Mouse (Mus musculus) embryonic facial prominence, embryonic 12.5 days (tissue): ENCODE results near the gene Kif18a. TPM values are rescaled to one million over a fixed set of nuclear protein-coding genes. Genes with fewer than 3 reads are reported as not detected.

Experiments
- ATAC-seq: fragments of 200-750 bp; cut with Nextera tagmentation; 2 replicates; pipeline ENCODE4 v1.8.0; 2017; ENCODE audit not compliant: insufficient number of reproducible peaks, insufficient read depth, low FRiP score, low TSS enrichment
- H3K27ac ChIP-seq: fragments of 300-500 bp; sonication (generic); 2 replicates; pipeline ENCODE4 v1.5.1; 2016; ENCODE audit warnings: mild to moderate bottlenecking
- H3K27me3 ChIP-seq: fragments of 300-500 bp; sonication (generic); 2 replicates; pipeline ENCODE4 v1.6.1; 2016; ENCODE audit warnings: mild to moderate bottlenecking, moderate library complexity
- H3K36me3 ChIP-seq: fragments of 300-500 bp; sonication (generic); 2 replicates; pipeline ENCODE4 v1.6.1; 2016; ENCODE audit warnings: mild to moderate bottlenecking
- H3K4me1 ChIP-seq: fragments of 300-500 bp; sonication (generic); 2 replicates; pipeline ENCODE4 v1.6.1; 2016
- H3K4me2 ChIP-seq: fragments of 300-500 bp; sonication (generic); replicated peaks from 2 replicates; pipeline ENCODE4 v1.6.1; 2016; ENCODE audit warnings: mild to moderate bottlenecking, moderate library complexity
- H3K4me3 ChIP-seq: fragments of 300-500 bp; sonication (generic); 2 replicates; pipeline ENCODE4 v1.5.1; 2016; ENCODE audit warnings: mild to moderate bottlenecking
- H3K9ac ChIP-seq: fragments of 300-500 bp; sonication (generic); 2 replicates; pipeline ENCODE4 v1.6.1; 2016; ENCODE audit warnings: mild to moderate bottlenecking, moderate library complexity
- H3K9me3 ChIP-seq: fragments of 300-500 bp; sonication (generic); 2 replicates; pipeline ENCODE4 v1.6.1; 2016; ENCODE audit warnings: mild to moderate bottlenecking, moderate library complexity
- WGBS: fragments of 180-500 bp; shearing (Covaris S2); methylation state at CpG from one replicate; pipeline ENCODE4 v1.1.7; 2016; 5-methylcytosine and 5-hydroxymethylcytosine counted together
- polyA plus RNA-seq: library from polyadenylated mRNA; unstranded; fragments of >200 nt; fragmentation: Nextera tagmentation; extraction: Ambion mirVana; gene quantifications from 2 replicates; pipeline ENCODE4 v1.2.1, GENCODE M21; 2016

The Kif18a gene
- polyA plus RNA-seq, 1 experiment from 2014 or later = 27.8 TPM

DNA sequence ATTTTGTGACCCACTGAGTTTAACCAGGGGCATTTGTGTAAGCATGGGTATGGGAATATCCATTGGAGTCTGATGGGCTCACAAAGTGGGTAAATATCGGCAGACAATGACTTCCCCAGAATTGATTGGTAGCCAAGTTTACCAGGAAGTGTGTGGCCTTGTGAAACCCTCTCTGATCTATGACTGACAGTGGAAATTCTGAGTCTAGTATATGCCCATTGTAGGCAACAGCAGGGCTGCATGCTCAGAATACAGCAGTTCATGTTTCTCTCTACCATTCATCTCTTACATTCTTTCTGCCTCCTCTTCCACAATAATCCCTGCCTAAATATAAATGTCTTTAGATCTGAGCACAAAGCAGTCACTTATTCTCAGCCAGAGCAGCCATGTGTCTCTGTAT, 103.5 kb downstream of the Kif18a start:
- H3K4me2 ChIP-seq = no peak overlapping the region
- no peaks in the 10 kb centered on the region for H3K4me1 ChIP-seq
- H3K27ac ChIP-seq = no peak overlapping the region
- H3K9me3 ChIP-seq = no peaks in the 10 kb centered on the region
- no peak for ATAC-seq
- no peaks in the 10 kb centered on the region for H3K27me3 ChIP-seq
- H3K36me3 ChIP-seq = no peaks in the 10 kb centered on the region
- no peak overlapping the region for H3K9ac ChIP-seq
- 76% methylated on average over 1 of the region's 1 CpGs for WGBS
- H3K4me3 ChIP-seq = no peak overlapping the region

- H3K36me3 ChIP-seq = no peaks in the 10 kb centered on the region
- H3K4me2 ChIP-seq = no peak overlapping the region
- no peak overlapping the region for H3K9ac ChIP-seq
- no peak for ATAC-seq
- H3K27me3 ChIP-seq = no peaks in the 10 kb centered on the region
- no peak overlapping the region for H3K4me3 ChIP-seq
- 20% methylated on average over 1 of the region's 1 CpGs for WGBS
- H3K4me1 ChIP-seq = no peaks in the 10 kb centered on the region
- no peak overlapping the region for H3K27ac ChIP-seq
- H3K9me3 ChIP-seq = no peaks in the 10 kb centered on the region
These were observed 105.7 kb downstream of the Kif18a start for GRCm38 (mm10) chr2:109386211-109386610.

DNA sequence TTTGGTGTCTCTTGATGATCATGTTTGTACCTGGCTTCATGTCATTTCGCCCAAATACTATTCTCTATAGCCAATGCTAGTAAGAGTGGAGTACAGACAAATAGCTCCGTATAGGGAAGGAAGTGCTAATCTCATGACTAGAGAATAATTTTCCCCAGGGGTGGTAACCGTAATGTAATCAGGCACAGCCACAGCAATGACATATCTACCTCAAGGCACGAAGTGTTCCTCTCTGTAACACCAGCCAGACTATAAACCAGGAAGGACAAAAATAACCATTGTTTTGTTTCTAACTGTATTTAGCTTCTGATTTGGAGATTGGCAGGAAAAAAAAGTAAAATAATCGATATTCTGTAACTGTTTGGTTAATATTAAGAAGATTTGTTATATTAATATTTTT, 108.2 kb downstream of the Kif18a start:
- Histone ChIP-seq H3K4me1 (no peaks in the 10 kb centered on the region), H3K9ac (no peak overlapping the region), H3K4me2 (no peak overlapping the region), H3K36me3 (no peaks in the 10 kb centered on the region), H3K4me3 (no peak overlapping the region), H3K27ac (no peak overlapping the region), H3K27me3 (no peaks in the 10 kb centered on the region), H3K9me3 (no peaks in the 10 kb centered on the region)
- 73% methylated on average over 5 of the region's 5 CpGs for WGBS
- no peak for ATAC-seq

DNA sequence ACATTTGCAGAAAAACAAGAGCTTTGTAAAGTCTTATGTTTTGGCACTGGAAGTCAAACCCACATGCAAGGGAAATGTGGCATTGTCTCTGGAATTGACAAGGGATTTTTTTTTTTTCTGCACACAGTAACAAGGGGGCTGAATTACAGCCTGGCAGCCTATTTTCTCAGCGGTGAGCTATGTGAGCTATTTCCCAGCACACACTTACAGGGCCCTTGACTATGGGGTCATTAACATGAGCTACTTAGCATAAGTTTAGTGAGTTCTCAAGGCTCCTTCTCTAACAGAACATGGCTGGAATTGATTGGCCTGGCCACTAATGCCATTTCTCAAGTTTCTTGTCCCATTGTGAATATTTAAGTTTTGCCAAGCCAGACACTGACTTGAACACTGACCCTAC, 109.4 kb downstream of the Kif18a start:
- ATAC-seq = no peak
- WGBS = 29% methylated on average over 1 of the region's 1 CpGs

More for the DNA sequence above, 109.4 kb downstream of the Kif18a start:
- Histone ChIP-seq H3K27ac (no peak overlapping the region), H3K4me1 (no peaks in the 10 kb centered on the region), H3K27me3 (no peaks in the 10 kb centered on the region), H3K9me3 (no peaks in the 10 kb centered on the region), H3K4me2 (no peak overlapping the region), H3K4me3 (no peak overlapping the region), H3K36me3 (no peaks in the 10 kb centered on the region), H3K9ac (no peak overlapping the region)

Other genes with a start within 250 kb of the Kif18a start
- 11.3 and 12.5 TPM in 2 replicates for gene Mettl15, start within 50 bp of the Kif18a start, polyA plus RNA-seq